Mouse (Mus musculus): ENCODE results near the gene Zbtb48. TPM values are rescaled to one million over a fixed set of nuclear protein-coding genes. Genes with fewer than 3 reads are reported as not detected.
A peak's percentile ranks its signal among the peaks of the same experiment; 100 is the strongest.

The Zbtb48 gene
- polyA plus RNA-seq, 2 experiments: 25.4 to 41.5 TPM

DNA sequence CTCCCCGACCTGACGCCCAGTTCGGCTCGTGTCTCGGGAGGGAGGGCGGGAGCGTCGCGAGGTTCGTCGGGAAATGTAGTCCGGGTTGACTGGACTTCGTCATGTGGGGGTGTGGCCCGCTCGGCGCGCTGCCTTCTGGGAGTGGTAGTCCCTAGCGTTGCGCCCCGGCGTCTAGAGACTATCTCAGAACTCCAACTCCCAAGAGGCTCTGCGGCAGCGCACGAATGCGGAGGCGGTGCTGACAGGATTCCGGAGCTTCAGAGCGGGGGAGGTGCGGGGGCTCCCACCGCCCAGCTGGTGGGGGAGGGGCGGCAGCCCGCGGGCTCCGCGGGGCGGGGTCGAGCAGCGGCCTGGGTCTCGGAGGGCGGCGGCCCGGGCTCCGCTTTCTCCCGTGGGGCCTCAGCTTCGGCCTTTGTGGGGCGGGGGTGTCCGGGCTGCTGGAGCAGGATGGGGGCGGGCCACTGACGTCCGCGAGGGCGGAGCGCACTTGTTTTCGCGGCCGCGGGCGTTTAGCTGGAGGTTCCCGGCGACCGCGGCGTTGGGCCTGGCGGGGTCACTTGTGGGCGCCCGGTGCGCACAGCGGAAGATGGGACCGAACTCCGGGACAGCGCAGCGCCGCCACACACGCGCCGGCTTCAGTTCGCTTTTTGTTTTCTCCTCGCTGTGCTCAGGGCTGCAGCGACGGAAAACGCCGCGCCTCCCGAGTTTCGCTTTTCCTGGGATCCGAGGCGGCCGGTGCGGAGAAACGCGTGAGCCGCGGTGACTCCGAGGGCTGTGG is 31.1 kb downstream of the Zbtb48 start, which contains the start of gene Phf13:
TSS of gene Phf13 (minus strand) at position 86 of the 778 bp plus-strand sequence.
- Histone ChIP-seq H3K9ac (ENCODE audit: low read depth, low read length, severe bottlenecking) (peak within 1 kb of the TSS; percentile 92), H3K4me1 (ENCODE audit: control insufficient read depth, insufficient read depth, low read length) (peaks cover 19% of the 10 kb centered on the region; the same call in 1 of the 2 replicates), H3K36me3 (ENCODE audit: control insufficient read depth, insufficient read depth, low read length) (peaks cover 25% of the 10 kb centered on the region), H3K27ac (replicated peaks; ENCODE audit: low read depth, low read length) (peak within 1 kb of the TSS; percentile 86), H3K27me3 (ENCODE audit: control insufficient read depth, insufficient read depth, low read length) (no peaks in the 10 kb centered on the region), H3K9me3 (ENCODE audit: control insufficient read depth, low read length) (no peaks in the 10 kb centered on the region), H3K4me3 (replicated peaks; ENCODE audit: low read length) (peak within 1 kb of the TSS; percentile 99), H3K4me2 (replicated peaks; ENCODE audit: low read depth, low read length, severe bottlenecking) (peak within 1 kb of the TSS; percentile 71)
- DNase-seq (ENCODE audit: low spot score) (peak; percentile 100), ATAC-seq (ENCODE audit: low FRiP score, low read depth) (peak; percentile 96)
- 4% methylated on average over 58 of the region's 94 CpGs for WGBS
- 0 out of 2 replicates have a peak, but pooled peaks have one; percentile 0 for TF ChIP-seq POLR2A (IDR thresholded peaks at IDR 0.05; ENCODE audit: borderline replicate concordance, extremely low read depth, insufficient read depth, insufficient read length)

DNA sequence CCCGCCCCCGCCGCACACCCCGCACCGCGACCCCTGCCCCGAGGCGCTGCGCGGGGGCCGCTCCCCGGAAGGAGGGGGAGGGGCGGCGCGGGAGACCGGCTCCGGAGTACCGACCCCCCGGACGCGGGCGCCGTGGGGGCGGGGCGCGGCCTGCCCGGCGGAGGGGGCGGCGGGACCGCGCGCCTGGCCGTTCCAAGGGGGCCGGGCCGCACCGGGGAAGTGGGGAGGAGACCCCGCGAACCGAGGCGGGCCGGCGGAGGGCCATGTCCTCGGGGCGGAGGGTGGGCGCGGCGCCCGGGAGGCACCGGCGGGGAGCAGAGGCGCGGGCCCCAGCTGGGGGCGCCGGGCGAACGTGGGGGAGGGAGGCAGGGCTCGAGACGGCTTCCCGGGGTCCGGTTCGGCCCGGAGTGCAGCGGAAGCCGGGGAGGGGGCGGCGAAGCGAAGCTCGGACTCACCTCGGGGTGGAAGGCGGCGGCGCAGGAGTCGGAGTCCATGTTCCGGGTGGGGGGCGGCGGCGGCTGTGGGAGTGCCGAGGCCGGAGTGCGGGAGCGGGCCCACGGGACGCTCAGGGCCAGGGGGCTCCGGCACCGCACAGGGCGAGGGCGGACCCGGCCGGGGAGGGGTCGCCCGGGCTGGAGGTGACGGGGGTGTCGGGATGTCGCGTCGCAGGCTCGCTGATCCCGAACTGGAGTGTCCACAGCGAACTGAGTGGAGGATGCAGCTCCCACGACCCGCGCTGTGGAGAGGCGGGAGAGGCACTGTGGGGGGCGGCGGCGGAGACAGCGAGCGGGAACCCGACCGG is 31.9 kb downstream of the Zbtb48 start:
- Histone ChIP-seq H3K36me3 (ENCODE audit: control insufficient read depth, insufficient read depth, low read length) (peaks cover 33% of the 10 kb centered on the region), H3K4me3 (replicated peaks; ENCODE audit: low read length) (peak overlapping the region; percentile 99), H3K27me3 (ENCODE audit: control insufficient read depth, insufficient read depth, low read length) (no peaks in the 10 kb centered on the region), H3K9me3 (ENCODE audit: control insufficient read depth, low read length) (no peaks in the 10 kb centered on the region), H3K4me1 (ENCODE audit: control insufficient read depth, insufficient read depth, low read length) (peaks cover 16% of the 10 kb centered on the region; the same call in 1 of the 2 replicates), H3K4me2 (replicated peaks; ENCODE audit: low read depth, low read length, severe bottlenecking) (peak overlapping the region; percentile 71), H3K9ac (ENCODE audit: low read depth, low read length, severe bottlenecking) (peak overlapping the region; percentile 92), H3K27ac (replicated peaks; ENCODE audit: low read depth, low read length) (peak overlapping the region; percentile 82)
- 0% methylated on average over 29 of the region's 111 CpGs for WGBS
- DNase-seq (ENCODE audit: low spot score) (no peak), ATAC-seq (ENCODE audit: low FRiP score, low read depth) (no peak)
- TF ChIP-seq POLR2A (IDR thresholded peaks at IDR 0.05; ENCODE audit: borderline replicate concordance, extremely low read depth, insufficient read depth, insufficient read length): 0 out of 2 replicates have a peak, but pooled peaks have one; percentile 54

DNA sequence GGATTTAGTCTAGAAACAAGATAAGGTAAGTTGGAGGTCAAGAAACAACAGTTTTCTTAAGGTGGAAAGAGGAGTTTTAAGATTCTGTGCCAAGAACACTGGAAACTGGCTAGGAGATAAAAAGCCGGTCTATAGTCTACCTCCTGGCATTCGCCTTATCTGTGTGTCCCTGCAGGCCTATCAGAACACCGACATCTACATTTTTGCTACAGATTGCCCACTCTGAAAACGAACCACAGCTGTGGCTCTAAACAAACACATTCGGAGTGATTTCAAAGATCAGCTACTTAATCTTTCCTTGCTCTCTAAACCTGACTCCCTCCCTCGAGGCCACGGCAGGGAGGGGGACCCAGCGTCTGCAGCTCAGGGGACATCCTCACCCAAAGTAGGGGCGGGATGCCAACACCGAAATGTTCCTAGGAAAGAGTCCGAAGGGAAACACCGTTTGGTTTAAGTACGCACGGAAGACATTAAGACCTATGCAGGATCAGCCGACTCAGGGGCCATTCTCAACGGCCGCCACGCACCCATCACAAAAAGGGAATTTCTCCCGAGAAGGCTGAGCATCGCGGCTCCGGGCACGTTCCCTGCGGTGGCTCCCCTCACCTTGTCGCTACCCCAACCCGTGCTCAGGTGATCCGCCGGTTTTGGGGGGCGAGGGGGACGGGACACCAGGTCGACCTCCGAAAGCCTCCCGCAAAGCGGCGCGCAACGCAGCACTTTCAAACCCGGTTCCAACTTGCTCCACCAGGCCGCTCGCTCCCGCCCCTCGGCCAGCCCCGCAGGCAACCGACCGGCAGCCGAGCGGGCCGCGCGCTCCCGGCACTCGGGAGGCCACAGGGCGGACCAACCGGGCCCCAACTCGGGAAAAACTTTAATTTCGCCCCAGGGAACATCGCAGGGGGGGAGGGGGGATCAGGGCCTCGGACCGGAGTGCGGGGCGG is 33.0 kb downstream of the Zbtb48 start:
- DNase-seq (ENCODE audit: low spot score): no peak

DNA sequence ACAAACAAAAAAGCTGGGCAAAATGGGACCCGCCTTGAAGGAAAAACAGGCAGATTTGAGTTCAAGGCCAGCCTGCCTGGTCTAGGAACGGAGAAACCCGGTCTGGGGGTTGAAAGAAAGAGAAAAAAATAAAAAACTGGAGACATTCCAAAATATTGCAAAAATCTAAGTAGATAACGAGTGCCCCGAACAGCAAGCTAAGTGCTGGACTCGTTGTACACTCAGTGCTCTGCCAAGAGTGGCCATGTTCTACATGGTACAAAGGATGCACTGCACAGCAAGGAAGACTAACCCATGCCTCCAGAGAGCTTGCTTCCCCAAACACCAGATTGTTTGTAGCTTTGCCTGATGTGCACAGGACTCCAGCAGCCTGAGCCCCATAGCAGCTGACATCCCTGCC is 34.4 kb downstream of the Zbtb48 start:
- Histone ChIP-seq H3K4me3 (replicated peaks; ENCODE audit: low read length) (no peak overlapping the region), H3K4me2 (replicated peaks; ENCODE audit: low read depth, low read length, severe bottlenecking) (no peak overlapping the region), H3K27me3 (ENCODE audit: control insufficient read depth, insufficient read depth, low read length) (no peaks in the 10 kb centered on the region), H3K36me3 (ENCODE audit: control insufficient read depth, insufficient read depth, low read length) (peaks cover 46% of the 10 kb centered on the region), H3K4me1 (ENCODE audit: control insufficient read depth, insufficient read depth, low read length) (peaks cover 16% of the 10 kb centered on the region; the same call in 1 of the 2 replicates), H3K9ac (ENCODE audit: low read depth, low read length, severe bottlenecking) (no peak overlapping the region), H3K27ac (replicated peaks; ENCODE audit: low read depth, low read length) (no peak overlapping the region), H3K9me3 (ENCODE audit: control insufficient read depth, low read length) (no peaks in the 10 kb centered on the region)
- DNase-seq (ENCODE audit: low spot score) (no peak), ATAC-seq (ENCODE audit: low FRiP score, low read depth) (no peak)
- no peak for TF ChIP-seq POLR2A (IDR thresholded peaks at IDR 0.05; ENCODE audit: borderline replicate concordance, extremely low read depth, insufficient read depth, insufficient read length)
- 80% methylated on average over 6 of the region's 6 CpGs for WGBS

More for the DNA sequence above, 33.0 kb downstream of the Zbtb48 start:
- Histone ChIP-seq H3K4me2 (replicated peaks; ENCODE audit: low read depth, low read length, severe bottlenecking) (peak overlapping the region; percentile 71), H3K36me3 (ENCODE audit: control insufficient read depth, insufficient read depth, low read length) (peaks cover 43% of the 10 kb centered on the region), H3K9ac (ENCODE audit: low read depth, low read length, severe bottlenecking) (peak overlapping the region; percentile 92), H3K4me1 (ENCODE audit: control insufficient read depth, insufficient read depth, low read length) (peaks cover 16% of the 10 kb centered on the region; the same call in 1 of the 2 replicates), H3K27me3 (ENCODE audit: control insufficient read depth, insufficient read depth, low read length) (no peaks in the 10 kb centered on the region), H3K9me3 (ENCODE audit: control insufficient read depth, low read length) (no peaks in the 10 kb centered on the region), H3K4me3 (replicated peaks; ENCODE audit: low read length) (peak overlapping the region; percentile 99), H3K27ac (replicated peaks; ENCODE audit: low read depth, low read length) (peak overlapping the region; percentile 82)
- ATAC-seq (ENCODE audit: low FRiP score, low read depth): no peak
- WGBS: 1% methylated on average over 55 of the region's 61 CpGs
- TF ChIP-seq POLR2A (IDR thresholded peaks at IDR 0.05; ENCODE audit: borderline replicate concordance, extremely low read depth, insufficient read depth, insufficient read length): no peak

Data from limb, embryonic 14.5 days (tissue).